Mouse (Mus musculus) forebrain, embryonic 10.5 days (tissue): ENCODE measurements around the gene Adarb1. TPM values are rescaled to one million over a fixed set of nuclear protein-coding genes. Genes with fewer than 3 reads are reported as not detected.
A peak's percentile ranks its signal among the peaks of the same experiment; 100 is the strongest.

Experiments
- DNase-seq: peaks from one replicate; pipeline ENCODE4 v3.0.0-alpha.2; 2017; ENCODE audit warnings: low spot score; ENCODE audit errors: extremely low spot score
- H3K27ac ChIP-seq: fragments of 300-500 bp; sonication (generic); 2 replicates; pipeline ENCODE4 v1.5.1; 2016; ENCODE audit warnings: mild to moderate bottlenecking
- H3K27me3 ChIP-seq: fragments of 300-500 bp; sonication (generic); 2 replicates; pipeline ENCODE4 v1.6.1; 2016; ENCODE audit warnings: mild to moderate bottlenecking; ENCODE audit not compliant: poor library complexity, severe bottlenecking
- H3K36me3 ChIP-seq: fragments of 300-500 bp; sonication (generic); replicated peaks from 2 replicates; pipeline ENCODE4 v1.6.1; 2016; ENCODE audit warnings: mild to moderate bottlenecking, moderate library complexity
- H3K4me1 ChIP-seq: fragments of 300-500 bp; sonication (generic); 2 replicates; pipeline ENCODE4 v1.6.1; 2016
- H3K4me3 ChIP-seq: fragments of 300-500 bp; sonication (generic); 2 replicates; pipeline ENCODE4 v1.5.1; 2016; ENCODE audit warnings: mild to moderate bottlenecking, moderate library complexity
- H3K9me3 ChIP-seq: fragments of 300-500 bp; sonication (generic); 2 replicates; pipeline ENCODE4 v1.6.1; 2016; ENCODE audit warnings: mild to moderate bottlenecking, moderate library complexity
- WGBS: fragments of 180-500 bp; shearing (Covaris S2); methylation state at CpG from one replicate; pipeline ENCODE4 v1.1.7; 2016; 5-methylcytosine and 5-hydroxymethylcytosine counted together
- polyA plus RNA-seq: library from polyadenylated mRNA; unstranded; fragments of >200 nt; fragmentation: Nextera tagmentation; extraction: Ambion mirVana; gene quantifications from 2 replicates; pipeline ENCODE4 v1.2.1, GENCODE M21; 2016

Adarb1 gene
- polyA plus RNA-seq, 1 experiment from 2014 or later: 6.3 TPM

GRCm38 (mm10) chr10:77243572-77244161 lies 174.4 kb downstream of the Adarb1 start:
- DNase-seq: no peak
- Histone ChIP-seq H3K27me3 (no peaks in the 10 kb centered on the region), H3K27ac (no peak overlapping the region), H3K9me3 (no peaks in the 10 kb centered on the region), H3K36me3 (no peaks in the 10 kb centered on the region), H3K4me3 (no peak overlapping the region), H3K4me1 (no peaks in the 10 kb centered on the region)
- WGBS: 78% methylated on average over 11 of the region's 11 CpGs

DNA sequence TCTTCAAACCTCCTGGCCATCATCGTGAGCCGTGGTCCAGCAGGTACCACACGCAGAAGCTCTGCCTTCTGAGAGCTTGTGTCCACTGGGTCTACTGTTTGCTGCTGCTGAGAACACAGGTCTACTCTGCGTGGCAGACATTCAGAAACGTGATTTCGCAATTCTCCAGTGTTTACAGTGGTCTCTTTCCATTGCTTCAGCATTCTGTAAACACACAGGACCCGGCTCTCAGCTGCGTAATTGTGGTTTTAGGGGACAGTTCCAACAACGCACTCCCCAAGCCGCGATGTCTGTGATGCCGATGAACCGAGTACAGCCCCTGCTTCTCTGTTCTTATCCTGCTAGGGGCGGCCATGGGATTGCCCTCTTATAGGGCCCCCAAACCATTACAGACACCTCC lies 175.2 kb downstream of the Adarb1 start:
- H3K27ac ChIP-seq: 0 out of 2 replicates have a peak overlapping the region, but pooled peaks have one; percentile 35
- 92% methylated on average over 14 of the region's 14 CpGs for WGBS
- H3K9me3 ChIP-seq: no peaks in the 10 kb centered on the region

DNA sequence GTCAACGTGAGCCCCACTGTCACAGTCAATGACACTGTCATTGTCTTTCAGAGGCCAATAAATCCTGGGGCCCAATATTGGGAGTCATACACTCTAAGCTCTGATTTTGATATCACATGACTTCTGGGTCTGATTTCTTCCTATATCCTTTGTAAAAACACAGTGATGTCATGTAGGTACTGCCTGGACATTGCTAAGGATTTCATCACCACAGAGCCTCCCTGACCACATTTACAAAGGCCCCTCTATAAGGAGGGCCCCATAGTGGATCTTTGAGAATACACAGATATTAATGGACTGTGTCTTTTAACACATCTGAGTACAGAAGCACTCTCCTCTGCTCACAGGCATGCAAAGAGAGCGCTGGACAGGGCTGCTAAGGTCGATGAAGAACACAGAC lies 175.7 kb downstream of the Adarb1 start:
- Histone ChIP-seq H3K36me3 (no peaks in the 10 kb centered on the region), H3K4me3 (no peak overlapping the region), H3K9me3 (no peaks in the 10 kb centered on the region), H3K27me3 (no peaks in the 10 kb centered on the region), H3K27ac (no peak overlapping the region), H3K4me1 (peaks cover 4% of the 10 kb centered on the region; the same call in 1 of the 2 replicates)
- DNase-seq: no peak
- 89% methylated on average over 3 of the region's 3 CpGs for WGBS

More for the DNA sequence above, 175.2 kb downstream of the Adarb1 start:
- Histone ChIP-seq H3K27me3 (no peaks in the 10 kb centered on the region), H3K4me1 (peaks cover 3% of the 10 kb centered on the region; the same call in 1 of the 2 replicates), H3K4me3 (no peak overlapping the region), H3K36me3 (no peaks in the 10 kb centered on the region)
- no peak for DNase-seq

DNA sequence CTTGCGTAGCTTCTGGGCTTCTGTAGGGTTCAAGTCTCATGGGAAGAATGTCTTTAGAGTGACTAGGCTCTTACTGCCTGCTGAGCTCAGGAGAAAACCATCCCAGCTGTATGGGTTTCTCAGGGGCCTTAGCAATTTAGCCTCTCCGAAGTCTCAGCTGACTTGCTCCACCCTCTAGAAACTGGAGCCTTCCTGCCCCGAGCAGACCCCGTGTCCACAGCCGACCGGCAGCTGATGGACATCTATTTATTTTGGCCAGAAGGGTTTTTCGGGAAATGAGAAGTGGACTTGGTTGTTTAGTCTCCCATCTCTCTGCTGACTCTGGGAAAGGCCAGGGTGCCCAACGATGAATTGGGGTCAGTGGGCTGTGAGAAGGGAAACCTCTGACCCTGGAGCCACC lies 177.3 kb downstream of the Adarb1 start:
- H3K36me3 ChIP-seq: no peaks in the 10 kb centered on the region
- 83% methylated on average over 8 of the region's 8 CpGs for WGBS

More for the DNA sequence above, 177.3 kb downstream of the Adarb1 start:
- no peaks in the 10 kb centered on the region for H3K27me3 ChIP-seq
- H3K27ac ChIP-seq: no peak overlapping the region
- no peak for DNase-seq
- no peaks in the 10 kb centered on the region for H3K9me3 ChIP-seq
- no peak overlapping the region for H3K4me3 ChIP-seq
- H3K4me1 ChIP-seq: peaks cover 4% of the 10 kb centered on the region; the same call in 1 of the 2 replicates

Other genes with a start within 250 kb of the Adarb1 start
- gene Pofut2, start 159.1 kb downstream of the Adarb1 start, polyA plus RNA-seq: 69.6 and 72.9 TPM in 2 replicates
- 41.2 and 43.2 TPM in 2 replicates for gene Fam207a, start 97.5 kb upstream of the Adarb1 start, polyA plus RNA-seq
- gene Itgb2, start 112.0 kb upstream of the Adarb1 start, polyA plus RNA-seq: 0.44 and 0.76 TPM in 2 replicates
- 62.0 and 64.5 TPM in 2 replicates for gene Pttg1ip, start 163.4 kb upstream of the Adarb1 start, polyA plus RNA-seq
- 439 and 448 TPM in 2 replicates for gene Sumo3, start 187.8 kb upstream of the Adarb1 start, polyA plus RNA-seq
- gene Gm49325, start 187.9 kb upstream of the Adarb1 start, polyA plus RNA-seq: 3.1 and 3.4 TPM in 2 replicates
- gene Ube2g2, start 204.0 kb upstream of the Adarb1 start, polyA plus RNA-seq: 102 and 104 TPM in 2 replicates